In the genomic region with DNA sequence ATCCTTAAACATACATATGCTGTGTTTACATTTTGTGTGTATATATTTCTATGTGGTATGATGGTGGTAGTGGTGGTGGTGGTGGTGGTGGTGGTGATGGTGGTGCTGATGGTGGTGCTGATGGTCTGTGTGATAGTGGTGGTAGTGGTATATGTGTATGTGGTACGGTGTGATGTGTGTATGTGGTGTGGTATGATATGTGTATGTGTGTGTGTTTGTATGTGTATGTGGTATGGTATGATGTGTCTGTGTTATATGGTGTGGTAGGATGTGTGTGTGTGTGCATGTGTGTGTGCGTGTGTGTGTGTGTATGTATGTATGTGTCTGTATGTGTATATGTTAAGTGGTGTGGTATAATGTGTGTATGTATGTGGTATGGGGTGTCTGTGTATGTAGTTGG, we compare ENCODE assay signal across 17 mouse cellular contexts.
"Had no signal": no experiment of that assay in that cellular context is flagged by ENCODE, and none has a peak within 500 bp of the region (broad histone marks: within the 10 kb centered on the region; RNA-seq: fewer than 3 reads in every experiment).

No protein-coding gene starts in this region.

- DNase-seq: liver, postnatal 0 days; lung, adult 2 months; lung, postnatal 14 days; lung, postnatal 36 days; right cerebral cortex, postnatal 14 days; thymus, adult 2 months; thymus, postnatal 25 days; thymus, postnatal 4 days had no signal

- H3K9ac ChIP-seq: liver, embryonic 15.5 days; liver, postnatal 0 days; lung, embryonic 15.5 days; midbrain, embryonic 13.5 days; midbrain, embryonic 15.5 days; neural tube, embryonic 12.5 days; stomach, embryonic 15.5 days had no signal

- H3K4me1 ChIP-seq: liver, embryonic 15.5 days; lung, embryonic 15.5 days; midbrain, embryonic 13.5 days; midbrain, embryonic 15.5 days; neural tube, embryonic 12.5 days; stomach, embryonic 15.5 days had no signal

- H3K27ac ChIP-seq: liver, embryonic 15.5 days; lung, embryonic 15.5 days; macrophage; midbrain, embryonic 13.5 days; midbrain, embryonic 15.5 days; neural tube, embryonic 12.5 days; stomach, embryonic 15.5 days; stomach, postnatal 0 days had no signal

- H3K4me3 ChIP-seq: liver, embryonic 15.5 days; lung, embryonic 15.5 days; midbrain, embryonic 13.5 days; midbrain, embryonic 15.5 days; neural tube, embryonic 12.5 days; stomach, embryonic 15.5 days had no signal

- H3K27me3 ChIP-seq: liver, embryonic 15.5 days; lung, embryonic 15.5 days; midbrain, embryonic 13.5 days; midbrain, embryonic 15.5 days; neural tube, embryonic 12.5 days; stomach, embryonic 15.5 days had no signal

- H3K36me3 ChIP-seq: liver, embryonic 15.5 days; lung, embryonic 15.5 days; midbrain, embryonic 13.5 days; midbrain, embryonic 15.5 days; neural tube, embryonic 12.5 days; stomach, embryonic 15.5 days had no signal

- H3K4me2 ChIP-seq: liver, embryonic 15.5 days; lung, embryonic 15.5 days; midbrain, embryonic 13.5 days; midbrain, embryonic 15.5 days; neural tube, embryonic 12.5 days; stomach, embryonic 15.5 days had no signal

- ATAC-seq: liver, postnatal 0 days; lung, postnatal 0 days; midbrain, embryonic 13.5 days; midbrain, embryonic 15.5 days had no signal

- H3K9me3 ChIP-seq: liver, embryonic 15.5 days; lung, embryonic 15.5 days; midbrain, embryonic 13.5 days; midbrain, embryonic 15.5 days; neural tube, embryonic 12.5 days; stomach, embryonic 15.5 days had no signal
